Mouse (Mus musculus) neural tube, embryonic 11.5 days (tissue): ENCODE results near the gene Rxfp3. TPM values are rescaled to one million over a fixed set of nuclear protein-coding genes. Genes with fewer than 3 reads are reported as not detected.

Source experiments
- ATAC-seq: fragments of 200-750 bp; cut with Nextera tagmentation; 2 replicates; pipeline ENCODE4 v1.8.0; 2017; ENCODE audit warnings: moderate number of reproducible peaks, mild to moderate bottlenecking, moderate TSS enrichment, moderate library complexity; ENCODE audit not compliant: insufficient read depth, low FRiP score, low TSS enrichment
- DNase-seq: peaks from one replicate; pipeline ENCODE4 v3.0.0-alpha.2; 2015; ENCODE audit warnings: low spot score
- H3K27ac ChIP-seq: fragments of 300-500 bp; sonication (generic); 2 replicates; pipeline ENCODE4 v1.5.1; 2014; ENCODE audit warnings: low read depth, mild to moderate bottlenecking, low read length
- H3K27me3 ChIP-seq: fragments of 300-500 bp; sonication (generic); 2 replicates; pipeline ENCODE4 v1.6.1; 2014; ENCODE audit warnings: mild to moderate bottlenecking, low read length, mixed read lengths; ENCODE audit not compliant: control insufficient read depth, insufficient read depth
- H3K36me3 ChIP-seq: fragments of 300-500 bp; sonication (generic); 2 replicates; pipeline ENCODE4 v1.6.1; 2014; ENCODE audit warnings: mild to moderate bottlenecking, low read length, moderate library complexity, mixed read lengths; ENCODE audit not compliant: control insufficient read depth, insufficient read depth
- H3K4me1 ChIP-seq: fragments of 300-500 bp; sonication (generic); 2 replicates; pipeline ENCODE4 v1.6.1; 2014; ENCODE audit warnings: low read length, mixed read lengths; ENCODE audit not compliant: control insufficient read depth, insufficient read depth
- H3K4me2 ChIP-seq: fragments of 300-500 bp; sonication (generic); 2 replicates; pipeline ENCODE4 v1.6.1; 2014; ENCODE audit warnings: low read depth, mild to moderate bottlenecking, moderate library complexity
- H3K4me3 ChIP-seq: fragments of 300-500 bp; sonication (generic); 2 replicates; pipeline ENCODE4 v1.5.1; 2014; ENCODE audit warnings: low read depth, low read length
- H3K9ac ChIP-seq: fragments of 300-500 bp; sonication (generic); 2 replicates; pipeline ENCODE4 v1.6.1; 2014; ENCODE audit warnings: mild to moderate bottlenecking, low read length
- H3K9me3 ChIP-seq: fragments of 300-500 bp; sonication (generic); 2 replicates; pipeline ENCODE4 v1.6.1; 2016; ENCODE audit warnings: low read length; ENCODE audit not compliant: control insufficient read depth
- WGBS: fragments of 180-500 bp; shearing (Covaris S2); extraction: QIAGEN DNeasy Blood & Tissue Kit; methylation state at CpG from one replicate; pipeline ENCODE4 v1.1.7; 2014; 5-methylcytosine and 5-hydroxymethylcytosine counted together
- polyA plus RNA-seq: library from polyadenylated mRNA; unstranded; fragments of >200 nt; fragmentation: Nextera tagmentation; extraction: Ambion mirVana; gene quantifications from 2 replicates; pipeline ENCODE4 v1.2.1, GENCODE M21; 2014

The Rxfp3 gene
- polyA plus RNA-seq, 1 experiment from 2014 or later: 2.0 TPM

DNA sequence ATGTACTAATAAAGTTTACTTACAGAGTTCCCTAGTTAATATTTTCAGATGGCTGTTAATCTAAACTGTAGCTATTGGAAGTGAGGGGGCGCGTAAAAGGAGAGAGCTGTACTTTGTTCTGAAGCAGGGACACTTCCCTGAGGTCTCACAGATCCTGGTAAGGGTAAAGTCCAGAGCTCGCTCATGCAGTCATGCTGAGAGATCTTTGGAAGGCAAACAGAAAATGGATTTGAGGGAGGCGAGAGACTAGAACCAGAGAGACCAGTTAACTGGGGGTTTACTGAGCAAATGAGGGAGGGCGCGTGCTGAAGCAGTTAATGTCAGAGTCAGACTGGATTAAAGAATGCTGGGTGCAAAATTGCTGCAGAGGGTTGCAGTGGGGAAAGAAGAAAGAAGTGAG, 52.0 kb downstream of the Rxfp3 start:
- H3K4me1 ChIP-seq: peaks cover 3% of the 10 kb centered on the region; the same call in 1 of the 2 replicates
- no peaks in the 10 kb centered on the region for H3K9me3 ChIP-seq
- no peaks in the 10 kb centered on the region for H3K36me3 ChIP-seq
- H3K27me3 ChIP-seq: no peaks in the 10 kb centered on the region
- no peak overlapping the region for H3K27ac ChIP-seq
- H3K9ac ChIP-seq: no peak overlapping the region
- no peak overlapping the region for H3K4me2 ChIP-seq
- DNase-seq: no peak
- 88% methylated on average over 6 of the region's 6 CpGs for WGBS
- no peak overlapping the region for H3K4me3 ChIP-seq
- ATAC-seq: no peak

Other genes with a start within 250 kb of the Rxfp3 start
- 61.6 and 66.9 TPM in 2 replicates for gene C1qtnf3, start 85.7 kb downstream of the Rxfp3 start, polyA plus RNA-seq
- 13.0 and 16.2 TPM in 2 replicates for gene Amacr, start 56.2 kb downstream of the Rxfp3 start, polyA plus RNA-seq
- 0.09 and 0.15 TPM in 2 replicates for gene Slc45a2, start 37.3 kb downstream of the Rxfp3 start, polyA plus RNA-seq
- gene Adamts12, start 26.8 kb upstream of the Rxfp3 start, polyA plus RNA-seq: 1.6 and 2.2 TPM in 2 replicates